Mouse (Mus musculus) CH12.LX (cell line): ENCODE measurements around the gene Agbl2. TPM values are rescaled to one million over a fixed set of nuclear protein-coding genes. Genes with fewer than 3 reads are reported as not detected.

Experiments used
- DNase-seq: peaks from one replicate; pipeline ENCODE4 v3.0.0-alpha.2; 2013; ENCODE audit errors: extremely low read depth
- H3K27ac ChIP-seq: 2 replicates; pipeline ENCODE4 v1.5.1; 2012; ENCODE audit warnings: low read depth, mild to moderate bottlenecking, control low read depth, moderate library complexity; ENCODE audit not compliant: insufficient read depth
- H3K27me3 ChIP-seq: replicated peaks from 2 replicates; pipeline ENCODE3; 2012; ENCODE audit warnings: inconsistent platforms
- H3K36me3 ChIP-seq, 2 experiments: replicated peaks in 1 of 2; 2 replicates each; pipeline versions ENCODE3 to v1.6.1; 2012; ENCODE audit warnings: inconsistent platforms in 1 of 2, low read length in 1 of 2, mild to moderate bottlenecking in 1 of 2, mixed read lengths in 1 of 2, moderate library complexity in 1 of 2; ENCODE audit not compliant: control insufficient read depth in 1 of 2, insufficient read depth in 1 of 2
- H3K4me1 ChIP-seq, 2 experiments: 2 replicates each; pipeline ENCODE4 v1.6.1; 2012; ENCODE audit warnings: inconsistent platforms in 1 of 2, moderate library complexity in 1 of 2; ENCODE audit not compliant: insufficient read depth in 2 of 2, control insufficient read depth in 1 of 2
- H3K4me2 ChIP-seq: 2 replicates; pipeline ENCODE4 v1.6.1; 2012; ENCODE audit warnings: low read depth, mild to moderate bottlenecking, control low read depth; ENCODE audit not compliant: poor library complexity, insufficient read depth, severe bottlenecking
- H3K4me3 ChIP-seq, 3 experiments: fragments of 150-350 bp in 1 of 3; sonication (generic) in 1 of 3; replicated peaks in 1 of 3; 2 replicates each; pipeline versions ENCODE3 to v1.5.1; 2011 to 2012; ENCODE audit warnings: low read depth in 2 of 3, low read length in 2 of 3, mild to moderate bottlenecking in 2 of 3, moderate library complexity in 2 of 3, control low read depth in 1 of 3, improper control_type of control experiment in 1 of 3, inconsistent platforms in 1 of 3, mixed read lengths in 1 of 3; ENCODE audit not compliant: poor library complexity in 1 of 3
- H3K79me2 ChIP-seq: replicated peaks from 2 replicates; pipeline ENCODE4 v1.6.1; 2012; ENCODE audit warnings: mild to moderate bottlenecking, moderate library complexity; ENCODE audit not compliant: control insufficient read depth, poor library complexity, insufficient read depth, severe bottlenecking; ENCODE audit errors: extremely low read depth
- H3K9ac ChIP-seq: 2 replicates; pipeline ENCODE4 v1.6.1; 2012; ENCODE audit warnings: low read depth, mild to moderate bottlenecking, control low read depth, moderate library complexity; ENCODE audit not compliant: insufficient read depth
- H3K9me3 ChIP-seq: replicated peaks from 2 replicates; pipeline ENCODE3; 2012; ENCODE audit warnings: low read length, inconsistent platforms, mixed read lengths
- BHLHE40 ChIP-seq: IDR thresholded peaks from 2 replicates; pipeline ENCODE4 v1.6.1; 2011; ENCODE audit warnings: mild to moderate bottlenecking, low read depth, low read length, improper control_type of control experiment
- CHD1 ChIP-seq: IDR thresholded peaks from 2 replicates; pipeline ENCODE4 v1.6.1; 2012; ENCODE audit warnings: low read depth, low read length, improper control_type of control experiment, inconsistent platforms
- CHD2 ChIP-seq: IDR thresholded peaks from 2 replicates; pipeline ENCODE4 v1.6.1; 2011; ENCODE audit warnings: low read length, improper control_type of control experiment
- ELF1 ChIP-seq: IDR thresholded peaks from 2 replicates; pipeline ENCODE4 v1.6.1; 2014; ENCODE audit warnings: low read depth, mild to moderate bottlenecking, inconsistent platforms, low read length, improper control_type of control experiment
- EP300 ChIP-seq: IDR thresholded peaks from 2 replicates; pipeline ENCODE4 v1.6.1; 2011; ENCODE audit warnings: low read length, improper control_type of control experiment
- GABPA ChIP-seq: IDR thresholded peaks from 2 replicates; pipeline ENCODE4 v1.6.1; 2012; ENCODE audit warnings: low read depth, low read length, improper control_type of control experiment, inconsistent platforms; ENCODE audit not compliant: insufficient replicate concordance
- IRF4 ChIP-seq: IDR thresholded peaks from 2 replicates; pipeline ENCODE4 v1.6.1; 2014; ENCODE audit warnings: low read depth, mild to moderate bottlenecking, inconsistent platforms, low read length, improper control_type of control experiment
- JUN ChIP-seq: IDR thresholded peaks from 2 replicates; pipeline ENCODE4 v1.6.1; 2011; ENCODE audit warnings: low read depth, mild to moderate bottlenecking, low read length, improper control_type of control experiment, moderate library complexity; ENCODE audit not compliant: insufficient read depth
- JUND ChIP-seq: conservative IDR thresholded peaks from 2 replicates; pipeline ENCODE4 v1.6.1; 2011; ENCODE audit warnings: low read depth, low read length, improper control_type of control experiment
- NELFE ChIP-seq: IDR thresholded peaks from 2 replicates; pipeline ENCODE4 v1.6.1; 2011; ENCODE audit warnings: low read depth, low read length, improper control_type of control experiment
- NRF1 ChIP-seq: IDR thresholded peaks from 2 replicates; pipeline ENCODE4 v1.6.1; 2014; ENCODE audit warnings: low read depth, mild to moderate bottlenecking, inconsistent platforms, low read length, improper control_type of control experiment, moderate library complexity
- POLR2AphosphoS2 ChIP-seq: IDR thresholded peaks from 2 replicates; pipeline ENCODE4 v1.6.1; 2011; ENCODE audit warnings: low read depth, low read length, improper control_type of control experiment
- RCOR1 ChIP-seq: conservative IDR thresholded peaks from 2 replicates; pipeline ENCODE4 v1.6.1; 2012; ENCODE audit warnings: low read depth, mild to moderate bottlenecking, inconsistent platforms, low read length, improper control_type of control experiment
- TBP ChIP-seq: conservative IDR thresholded peaks from 2 replicates; pipeline ENCODE4 v1.6.1; 2011; ENCODE audit warnings: low read depth, low read length, improper control_type of control experiment
- TCF12 ChIP-seq: IDR thresholded peaks from 2 replicates; pipeline ENCODE4 v1.6.1; 2014; ENCODE audit warnings: low read depth, mild to moderate bottlenecking, inconsistent platforms, low read length, improper control_type of control experiment
- UBTF ChIP-seq: IDR thresholded peaks from 2 replicates; pipeline ENCODE4 v1.6.1; 2012; ENCODE audit warnings: low read depth, mild to moderate bottlenecking, inconsistent platforms, low read length, improper control_type of control experiment, moderate library complexity
- ZMIZ1 ChIP-seq: IDR thresholded peaks from 2 replicates; pipeline ENCODE4 v1.6.1; 2012; ENCODE audit warnings: low read depth, mild to moderate bottlenecking, inconsistent platforms, low read length, improper control_type of control experiment
- dilution Hi-C: fragments of 300-500 bp; cut with MboI; formaldehyde crosslinking; loops from 2 replicates; pipeline ENCODE4 v1.14.3; 2020; ENCODE audit warnings: low sequenced_read_pairs; ENCODE audit not compliant: extremely low pct_unique_long_range_greater_than_20kb, extremely low pct_ligation_motif_present
- in situ Hi-C: fragments of 300-500 bp; cut with MboI; formaldehyde crosslinking; loops from 3 replicates; pipeline ENCODE4 v1.14.3; 2019; ENCODE audit warnings: low sequenced_read_pairs, low pct_ligation_motif_present, low pct_unique_long_range_greater_than_20kb, mixed read lengths
- polyA plus RNA-seq: library from polyadenylated mRNA; unstranded; fragments of >175 nt; gene quantifications from 2 replicates; pipeline ENCODE4 v1.2.1, GENCODE M21; 2012; ENCODE audit warnings: low read depth; ENCODE audit not compliant: insufficient read length
- total RNA-seq, 2 experiments: library from RNA; depleted of rRNA; stranded (reverse); fragments of 300-350 nt in 1 of 2; fragments of >200 nt in 1 of 2; gene quantifications; 2 replicates each; pipeline ENCODE4 v1.2.3; 2012 to 2014

Agbl2 gene
- total and polyA plus RNA-seq, 3 experiments: not detected

- H3K79me2 ChIP-seq: peaks cover 20% of the 10 kb centered on the region
- DNase-seq: peak; percentile 5
- peak overlapping the region; percentile 80 for H3K4me2 ChIP-seq
- TF ChIP-seq POLR2AphosphoS2 (no peak), TBP (no peak; the same call in 1 of the 2 replicates), NELFE (no peak), NRF1 (no peak), JUN (no peak), IRF4 (no peak), TCF12 (no peak), ZMIZ1 (no peak), CHD1 (no peak), CHD2 (no peak), EP300 (no peak), ELF1 (no peak)
- peaks cover 0 to 29% of the 10 kb centered on the region in 2 experiments; a peak in 2 of 4 replicates for H3K4me1 ChIP-seq
- H3K36me3 ChIP-seq: peaks cover 9 to 19% of the 10 kb centered on the region in 2 experiments
- H3K9ac ChIP-seq: peak overlapping the region; percentile 89
- dilution Hi-C loops (no loop called here), in situ Hi-C loops (no loop called here)
- H3K27me3 ChIP-seq: no peaks in the 10 kb centered on the region
- H3K4me3 ChIP-seq: peak overlapping the region in 2 of 3 experiments; percentile 84 to 85
- H3K9me3 ChIP-seq: peaks cover 5% of the 10 kb centered on the region
- H3K27ac ChIP-seq: no peak overlapping the region
Observed at GRCm38 (mm10) chr2:90846171-90846570, 63.6 kb downstream of the Agbl2 start.

- dilution Hi-C loops (no loop called here), in situ Hi-C loops (no loop called here)
- Histone ChIP-seq H3K36me3 (peaks cover 12 to 23% of the 10 kb centered on the region in 2 experiments), H3K27ac (no peak overlapping the region), H3K4me3 (peak overlapping the region; percentile 65 to 85 (median 84)), H3K27me3 (no peaks in the 10 kb centered on the region), H3K4me2 (peak overlapping the region; percentile 80), H3K9ac (peak overlapping the region; percentile 89), H3K9me3 (peaks cover 5% of the 10 kb centered on the region), H3K4me1 (peaks cover 0 to 29% of the 10 kb centered on the region in 2 experiments; a peak in 2 of 4 replicates), H3K79me2 (peaks cover 20% of the 10 kb centered on the region)
- no peak for DNase-seq
- 0 out of 2 replicates have a peak, but pooled peaks have one; percentile 15 for TF ChIP-seq RCOR1
- peak; percentile 59 for TF ChIP-seq JUND
- no peak for TF ChIP-seq POLR2AphosphoS2
- TF ChIP-seq EP300: 0 out of 2 replicates have a peak, but pooled peaks have one; percentile 29
- no peak for TF ChIP-seq GABPA
- TF ChIP-seq JUN: peak; percentile 23; the same call in 1 of the 2 replicates
- no peak for TF ChIP-seq BHLHE40
- TF ChIP-seq UBTF: no peak
Observed at GRCm38 (mm10) chr2:90846597-90846954, 64.0 kb downstream of the Agbl2 start.
